Mouse (Mus musculus) C2C12 (cell line): ENCODE data around the gene Wdr91.

Source experiments
- CTCF ChIP-seq: IDR thresholded peaks from one replicate; pipeline ENCODE4 v1.5.1; 2011; ENCODE audit not compliant: control insufficient read depth, insufficient read depth, insufficient read length
- MYOG ChIP-seq: IDR thresholded peaks from one replicate; pipeline ENCODE4 v1.6.1; 2011; ENCODE audit not compliant: control insufficient read depth, insufficient read length; ENCODE audit errors: extremely low read depth
- USF1 ChIP-seq: IDR thresholded peaks from one replicate; pipeline ENCODE4 v1.6.1; 2011; ENCODE audit warnings: low read depth, mild to moderate bottlenecking, control low read depth, moderate library complexity

- no peak for TF ChIP-seq CTCF
- no peak for TF ChIP-seq MYOG
- no peak for TF ChIP-seq USF1
Measured at GRCm38 (mm10) chr6:34887131-34887850, 23.4 kb downstream of the Wdr91 start.
